Mouse (Mus musculus) liver, postnatal 0 days (tissue): ENCODE results near the gene Asnsd1.
"Not testable (repeated sequence)": the region's sequence is repeated elsewhere in the genome, so short reads cannot be mapped to it uniquely, and the experiment has no call there.

Experiments
- CTCF ChIP-seq: sonication (generic); IDR thresholded peaks from 2 replicates; pipeline ENCODE4 v1.5.1; 2016; ENCODE audit warnings: antibody characterized with exemption, low read depth
- EP300 ChIP-seq: IDR thresholded peaks from 2 replicates; pipeline ENCODE4 v1.6.1; 2016; ENCODE audit warnings: antibody characterized with exemption, low read depth, mild to moderate bottlenecking

DNA sequence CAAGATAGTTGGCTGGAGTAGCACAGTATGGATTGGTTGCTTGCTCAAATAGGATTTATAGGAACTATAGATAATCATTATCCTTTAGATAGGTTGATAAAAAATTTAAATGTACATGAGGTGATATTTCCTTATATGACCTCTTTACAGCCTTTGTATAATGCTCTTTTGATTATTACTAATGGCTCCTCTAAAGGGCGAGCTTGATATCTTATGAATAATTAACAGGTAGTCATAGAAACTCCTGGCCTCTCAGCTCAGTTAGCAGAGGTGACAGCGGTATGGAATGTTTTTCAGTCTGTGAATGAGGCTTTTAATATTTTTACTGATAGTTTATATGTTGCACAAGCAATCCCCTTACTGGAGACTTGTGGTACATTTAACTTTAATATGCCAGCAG is 23.4 kb upstream of the Asnsd1 start:
- not testable (repeated sequence) for TF ChIP-seq CTCF, EP300
